ENCODE assay signal across 8 mouse cellular contexts in the genomic region with DNA sequence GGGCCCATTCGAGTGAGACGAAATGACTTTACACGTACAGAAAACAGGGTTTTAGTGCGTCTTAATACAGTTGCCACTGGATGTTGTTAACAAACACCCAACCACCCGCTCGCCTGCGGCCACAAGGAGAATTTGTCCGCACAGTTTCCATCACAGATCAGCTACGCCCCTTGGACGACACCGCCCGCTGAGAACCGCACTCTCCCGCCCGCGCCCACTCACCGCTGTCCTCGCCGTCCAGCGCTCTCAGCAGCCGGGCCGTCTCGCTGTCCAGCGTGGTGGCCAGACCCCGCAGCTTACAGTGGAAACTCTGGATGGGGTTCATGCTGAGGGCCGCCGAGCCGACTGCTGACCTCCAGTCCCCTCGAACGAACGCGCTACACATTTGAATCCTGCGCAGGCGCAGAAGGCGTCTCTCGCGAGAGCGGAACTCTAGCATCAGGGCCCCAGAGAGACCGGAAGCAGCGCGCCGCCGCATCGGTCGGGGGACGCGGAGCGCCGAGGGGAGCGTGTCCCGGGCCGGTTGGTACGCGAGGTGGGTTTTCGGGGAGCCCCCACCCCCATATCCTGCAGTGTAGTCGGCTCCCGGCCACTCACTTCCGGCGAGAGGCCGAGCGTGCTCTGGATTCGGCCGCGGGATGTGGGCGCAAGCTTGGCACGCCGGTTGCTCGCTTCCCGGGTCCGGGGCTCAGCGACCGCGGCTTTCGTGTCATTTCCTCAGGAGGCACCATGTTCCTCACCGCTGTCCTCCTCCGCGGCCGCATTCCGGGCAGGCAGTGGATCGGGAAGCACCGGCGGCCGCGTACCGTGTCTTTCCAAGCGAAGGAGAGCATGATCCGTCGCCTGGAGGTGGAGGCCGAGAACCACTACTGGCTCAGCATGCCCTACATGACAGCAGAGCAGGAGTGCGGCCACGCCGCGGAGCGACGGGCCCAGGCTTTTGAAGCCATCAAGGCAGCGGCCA. TPM values are rescaled to one million over a fixed set of nuclear protein-coding genes. Genes with fewer than 3 reads are reported as not detected.
DNase-seq lines count a peak whose midpoint lies in the region; TF ChIP-seq lines count a peak whose summit lies in the region.

Ska3 (minus strand) TSS at position 398 of the 964 bp plus-strand sequence.
Mrpl57 (plus strand) TSS at position 447 of the 964 bp plus-strand sequence.

- no peaks in the 10 kb centered on the region for H3K27me3 ChIP-seq in megakaryocyte, embryonic 14.5 days (replicated peaks)

- peak within 1 kb of the TSS; percentile 94 for H3K27ac ChIP-seq in gastrocnemius, adult 2 months

- H3K4me3 ChIP-seq in gastrocnemius, adult 2 months, result peak within 1 kb of the TSS; percentile 94
- peak within 1 kb of the TSS; percentile 99 for H3K4me3 ChIP-seq in megakaryocyte, embryonic 14.5 days (replicated peaks)

- H3K9me3 ChIP-seq in megakaryocyte, embryonic 14.5 days, result no peaks in the 10 kb centered on the region

- H3K4me1 ChIP-seq in megakaryocyte, embryonic 14.5 days, result peaks cover 42% of the 10 kb centered on the region

- intact Hi-C loops in gastrocnemius, adult 2 months (cut with DNase I), result loop anchor here (10.0 kb wide), 1 partner anchor 141 kb away; no protein-coding TSS in a partner anchor

- TF ChIP-seq CTCF in gastrocnemius, adult 2 months (IDR thresholded peaks at IDR 0.05), result peak; percentile 22; the same call in 1 of the 2 replicates

- peak; percentile 79 for DNase-seq in WW6 (ENCODE audit: low read depth, low spot score)
- peak; percentile 76 to 92 for DNase-seq in cerebellum, postnatal 4 days (ENCODE audit: low spot score in 2 of 2)
- DNase-seq in gastrocnemius, adult 2 months, result peak; percentile 95
- peak; percentile 89 for DNase-seq in hindlimb bud, embryonic 11.5 days (ENCODE audit: extremely low spot score, low read depth, low spot score)
- DNase-seq in left cerebral cortex, adult 8-10 months (ENCODE audit: low spot score in 2 of 2), result peak; percentile 81 to 86
- DNase-seq in right cerebral cortex, postnatal 10 days (ENCODE audit: low spot score in 2 of 2), result peak; percentile 94 to 96
- DNase-seq in urinary bladder, postnatal 25 days (ENCODE audit: low spot score), result peak; percentile 95

- H3K36me3 ChIP-seq in megakaryocyte, embryonic 14.5 days (replicated peaks; ENCODE audit: low read length), result peaks cover 41% of the 10 kb centered on the region

RNA-seq across cellular contexts. Expression of gene Ska3, which starts in this region (rescaled TPM):
- total RNA-seq in gastrocnemius, adult 2 months (2021), result not detected
- total RNA-seq in left cerebral cortex, adult 8-10 months (2022), result 1 to 10 TPM in 3 of 4 experiments, under 1 TPM in 1; 0.88 to 2.6 (median 1.3) TPM
- polyA plus RNA-seq in megakaryocyte, embryonic 14.5 days (2012; ENCODE audit: insufficient read depth, low replicate concordance), result 4.1 TPM in 1 of 2 replicates, not detected in the other

RNA-seq across cellular contexts. Expression of gene Mrpl57, which starts in this region (rescaled TPM):
- total RNA-seq in gastrocnemius, adult 2 months (2021), result 10 to 100 TPM; 64.1 to 72.6 TPM
- 10 to 100 TPM; 55.0 to 65.3 (median 58.7) TPM for total RNA-seq in left cerebral cortex, adult 8-10 months (2022)
- 416 and 675 TPM in 2 replicates for polyA plus RNA-seq in megakaryocyte, embryonic 14.5 days (2012; ENCODE audit: insufficient read depth, low replicate concordance)

Comparison
In these comparisons a context has a peak if more than half of its experiments do, and no peak if none do; other contexts are left out.
1. Peak in every context shown above with its lines: DNase-seq, H3K4me3 ChIP-seq and H3K27ac ChIP-seq.